Mouse (Mus musculus) thymus, adult 2 months (tissue): Measurements from ENCODE around the gene Msi1. TPM values are rescaled to one million over a fixed set of nuclear protein-coding genes. Genes with fewer than 3 reads are reported as not detected.

Experiments
- DNase-seq: peaks from one replicate; pipeline ENCODE4 v3.0.0; 2021
- H3K27ac ChIP-seq: fragments of 200-500 bp; 2 replicates; pipeline ENCODE4 v1.5.1; 2012; ENCODE audit warnings: low read length, control low read depth; ENCODE audit not compliant: control insufficient read depth, insufficient read depth
- H3K27me3 ChIP-seq: fragments of 200-500 bp; 2 replicates; pipeline ENCODE4 v1.6.1; 2012; ENCODE audit warnings: mild to moderate bottlenecking, low read length, moderate library complexity, mixed read lengths; ENCODE audit not compliant: control insufficient read depth, insufficient read depth
- H3K36me3 ChIP-seq: fragments of 200-500 bp; 2 replicates; pipeline ENCODE4 v1.6.1; 2012; ENCODE audit warnings: mild to moderate bottlenecking, low read length, moderate library complexity; ENCODE audit not compliant: control insufficient read depth, insufficient read depth
- H3K4me1 ChIP-seq: fragments of 200-500 bp; replicated peaks from 2 replicates; pipeline ENCODE4 v1.6.1; 2012; ENCODE audit warnings: low read length; ENCODE audit not compliant: control insufficient read depth, insufficient read depth
- H3K4me3 ChIP-seq: fragments of 200-500 bp; 2 replicates; pipeline ENCODE4 v1.5.1; 2012; ENCODE audit warnings: mild to moderate bottlenecking, low read length, control low read depth, moderate library complexity; ENCODE audit not compliant: control insufficient read depth, insufficient read depth
- CTCF ChIP-seq: fragments of 200-500 bp; IDR thresholded peaks from 2 replicates; pipeline ENCODE4 v1.5.1; 2012; ENCODE audit warnings: mild to moderate bottlenecking, control low read depth, low read length, moderate library complexity, borderline replicate concordance; ENCODE audit not compliant: control insufficient read depth, poor library complexity, insufficient read depth; ENCODE audit errors: extremely low read depth
- POLR2A ChIP-seq: fragments of 200-500 bp; IDR thresholded peaks from 2 replicates; pipeline ENCODE4 v1.6.1; 2012; ENCODE audit warnings: mild to moderate bottlenecking, low read length, control low read depth, moderate library complexity; ENCODE audit not compliant: control insufficient read depth, poor library complexity, insufficient read depth; ENCODE audit errors: extremely low read depth
- WGBS: fragments of 180-500 bp; shearing (Covaris S2); methylation state at CpG from one replicate; pipeline ENCODE4 v1.1.7; 2018; 5-methylcytosine and 5-hydroxymethylcytosine counted together
- polyA plus RNA-seq: library from polyadenylated mRNA; depleted of rRNA; stranded (reverse); fragments of >200 nt; gene quantifications from 2 replicates; pipeline ENCODE4 v1.2.3, GENCODE M21; 2012

Msi1 gene
- polyA plus RNA-seq, 1 experiment: 6.6 TPM

- H3K4me3 ChIP-seq: no peak overlapping the region
- no peak for TF ChIP-seq POLR2A
- no peak for TF ChIP-seq CTCF
- WGBS: 93% methylated on average over 18 of the region's 18 CpGs
- no peak for DNase-seq
- no peak overlapping the region for H3K27ac ChIP-seq
- no peaks in the 10 kb centered on the region for H3K4me1 ChIP-seq
- no peaks in the 10 kb centered on the region for H3K27me3 ChIP-seq
- H3K36me3 ChIP-seq: no peaks in the 10 kb centered on the region
These were observed 35.2 kb downstream of the Msi1 start for GRCm38 (mm10) chr5:115464408-115465115.

DNA sequence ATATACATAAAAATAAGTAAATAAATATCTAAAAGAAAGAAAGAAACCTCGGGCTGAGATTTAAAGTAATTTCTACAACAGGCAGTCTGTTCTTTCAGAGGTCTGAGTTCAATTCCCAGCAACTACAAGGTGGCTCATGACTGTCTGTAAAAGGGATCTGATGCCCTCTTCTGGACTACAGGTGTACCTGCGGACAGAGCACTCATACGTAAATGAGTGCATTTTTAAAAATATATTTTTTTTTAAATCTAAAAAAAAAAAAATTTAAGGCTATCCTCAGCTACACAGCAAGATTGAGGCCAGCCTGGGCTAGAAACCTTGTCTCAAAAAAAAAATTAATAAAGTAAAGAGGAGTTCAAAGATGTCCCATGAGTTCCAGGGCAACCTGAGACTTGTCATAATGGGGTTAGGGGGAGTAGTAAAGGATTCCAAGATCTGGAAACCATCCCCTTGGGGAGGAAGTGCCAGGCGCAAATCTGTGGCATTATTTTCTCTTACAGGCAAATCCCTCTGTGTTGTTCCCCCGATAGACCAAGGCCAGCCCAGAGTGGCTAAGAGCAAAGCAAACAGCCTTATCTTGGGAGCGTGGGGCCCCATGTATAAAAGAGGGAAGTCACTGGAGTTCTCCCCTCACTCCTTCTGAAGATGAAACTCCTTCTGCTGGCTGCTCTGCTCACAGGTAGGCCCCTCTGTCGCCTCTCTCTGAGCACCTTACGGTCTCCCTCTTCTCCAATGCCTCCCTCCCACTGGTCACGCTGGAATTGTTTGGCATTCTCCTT is 36.4 kb downstream of the Msi1 start, which contains the start of gene Pla2g1b:
TSS of gene Pla2g1b (plus strand) at position 621 of the 779 bp plus-strand sequence.
- Histone ChIP-seq H3K27me3 (no peaks in the 10 kb centered on the region), H3K36me3 (no peaks in the 10 kb centered on the region), H3K27ac (no peak within 1 kb of the TSS), H3K4me3 (no peak within 1 kb of the TSS), H3K4me1 (no peaks in the 10 kb centered on the region)
- DNase-seq: no peak
- TF ChIP-seq CTCF (no peak), POLR2A (no peak)
- 41% methylated on average over 9 of the region's 9 CpGs for WGBS

- TF ChIP-seq CTCF (no peak), POLR2A (no peak)
- 84% methylated on average over 6 of the region's 6 CpGs for WGBS
- Histone ChIP-seq H3K27me3 (no peaks in the 10 kb centered on the region), H3K27ac (no peak overlapping the region), H3K36me3 (no peaks in the 10 kb centered on the region), H3K4me3 (no peak overlapping the region), H3K4me1 (0 out of 2 replicates have a peak, but pooled peaks cover 7% of the 10 kb centered on the region)
- DNase-seq: no peak
These were observed 40.4 kb downstream of the Msi1 start for GRCm38 (mm10) chr5:115469791-115470190.

DNA sequence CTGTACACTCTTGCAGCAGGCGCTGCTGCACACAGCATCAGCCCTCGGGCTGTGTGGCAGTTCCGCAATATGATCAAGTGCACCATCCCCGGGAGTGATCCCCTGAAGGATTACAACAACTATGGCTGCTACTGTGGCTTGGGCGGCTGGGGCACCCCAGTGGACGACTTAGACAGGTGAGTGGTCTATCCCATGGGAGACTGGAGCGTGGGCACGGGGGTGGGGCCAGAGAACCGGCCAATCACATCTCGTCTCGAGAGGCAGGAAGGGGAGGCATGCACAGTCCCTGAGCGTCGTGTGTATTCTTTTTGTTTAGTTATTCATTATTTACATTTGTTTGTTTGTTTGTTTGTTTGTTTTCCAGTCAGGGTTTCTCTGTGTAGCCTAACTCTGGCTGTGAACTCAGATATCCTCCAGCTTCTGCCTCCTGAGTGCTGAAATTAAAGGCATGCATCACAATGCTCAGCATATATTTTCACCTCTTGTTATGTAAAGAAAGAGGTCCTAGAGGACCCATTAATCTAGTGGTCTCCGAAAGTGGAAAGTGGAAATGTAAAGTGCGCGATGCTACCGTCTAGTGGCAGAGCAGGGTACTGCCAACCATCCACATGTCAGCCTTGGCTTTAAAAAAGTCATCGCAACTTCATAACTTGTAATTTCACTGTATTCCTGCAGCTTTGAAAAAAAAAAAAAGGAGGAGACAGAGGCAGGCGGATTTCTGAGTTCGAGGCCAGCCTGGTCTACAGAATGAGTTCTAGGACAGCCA is 41.5 kb downstream of the Msi1 start:
- no peak for TF ChIP-seq CTCF
- TF ChIP-seq POLR2A: no peak
- Histone ChIP-seq H3K4me3 (no peak overlapping the region), H3K27me3 (no peaks in the 10 kb centered on the region), H3K27ac (no peak overlapping the region), H3K4me1 (peaks cover 12% of the 10 kb centered on the region), H3K36me3 (no peaks in the 10 kb centered on the region)
- 36% methylated on average over 20 of the region's 20 CpGs for WGBS
- DNase-seq: peak; percentile 67

- WGBS: 79% methylated on average over 10 of the region's 10 CpGs
These were observed 43.8 kb downstream of the Msi1 start for GRCm38 (mm10) chr5:115473191-115473590.

More at GRCm38 (mm10) chr5:115473191-115473590, 43.8 kb downstream of the Msi1 start:
- H3K4me3 ChIP-seq: no peak overlapping the region
- no peak overlapping the region for H3K27ac ChIP-seq
- H3K27me3 ChIP-seq: no peaks in the 10 kb centered on the region
- H3K4me1 ChIP-seq: peaks cover 15% of the 10 kb centered on the region
- TF ChIP-seq POLR2A (no peak), CTCF (no peak)
- no peak for DNase-seq
- no peaks in the 10 kb centered on the region for H3K36me3 ChIP-seq
